Mouse (Mus musculus) adrenal gland, adult 2 months (tissue): ENCODE measurements at regions not wholly inside any gene's neighbourhood (a gene's known extent, or its start where the extent isn't known, plus 50 kb on each side); places are given as distances from the start of the nearest gene placed in this dataset.

Source experiments
- DNase-seq: peaks from one replicate; pipeline ENCODE4 v3.0.0; 2021

- DNase-seq: no peak
These were observed 159.8 kb upstream of the Eif4g2 start for GRCm38 (mm10) chr7:111242646-111243045.

DNA sequence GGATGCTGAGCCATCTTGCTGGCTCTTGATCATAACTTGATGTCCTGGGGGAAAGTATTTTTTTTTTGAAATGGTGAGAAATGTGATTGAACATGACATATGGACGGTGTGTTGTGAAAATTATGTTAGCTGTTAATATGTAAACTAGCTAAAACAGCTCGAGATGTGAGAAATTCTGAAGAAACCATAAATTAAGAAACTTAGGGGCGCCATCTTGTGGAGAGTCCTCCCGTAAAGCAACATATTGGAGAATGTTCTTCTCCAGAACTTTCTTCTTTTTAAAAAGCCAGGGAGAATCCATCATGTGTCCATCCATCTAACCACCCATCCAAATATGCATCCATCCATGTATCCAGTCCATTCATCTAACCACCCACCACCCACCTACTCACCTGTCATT, 158.7 kb upstream of the Eif4g2 start:
- DNase-seq: no peak

DNA sequence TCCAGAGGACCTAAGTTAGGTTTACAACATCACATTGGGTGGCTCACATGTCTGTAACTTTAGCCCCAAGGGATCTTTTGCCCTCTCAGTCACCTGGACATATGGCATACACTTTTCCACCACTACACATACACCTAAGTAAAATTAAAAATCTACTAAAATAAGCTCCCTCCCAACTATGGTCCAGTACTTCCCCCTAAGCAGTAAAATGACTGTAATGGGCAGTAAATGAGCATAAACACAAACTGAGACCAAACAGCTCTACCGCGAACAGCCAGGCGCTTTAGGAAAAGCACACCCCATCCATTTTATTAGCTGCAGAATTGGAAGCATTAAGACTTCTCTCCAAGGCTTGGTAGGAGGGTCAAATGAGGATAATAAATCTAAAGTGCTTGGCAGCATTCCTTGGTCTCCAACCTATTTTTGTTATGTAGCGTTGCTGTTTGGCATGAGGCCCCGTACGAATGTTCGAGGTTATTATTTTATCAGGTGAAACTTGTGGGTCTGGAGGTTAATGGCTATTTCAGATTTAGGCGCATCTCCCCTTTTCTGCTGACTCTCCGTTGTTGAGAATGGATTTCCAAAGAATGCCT, 157.5 kb upstream of the Eif4g2 start:
- peak; percentile 37 for DNase-seq

GRCm38 (mm10) chr7:111237819-111238218, 155.0 kb upstream of the Eif4g2 start:
- DNase-seq: no peak

DNA sequence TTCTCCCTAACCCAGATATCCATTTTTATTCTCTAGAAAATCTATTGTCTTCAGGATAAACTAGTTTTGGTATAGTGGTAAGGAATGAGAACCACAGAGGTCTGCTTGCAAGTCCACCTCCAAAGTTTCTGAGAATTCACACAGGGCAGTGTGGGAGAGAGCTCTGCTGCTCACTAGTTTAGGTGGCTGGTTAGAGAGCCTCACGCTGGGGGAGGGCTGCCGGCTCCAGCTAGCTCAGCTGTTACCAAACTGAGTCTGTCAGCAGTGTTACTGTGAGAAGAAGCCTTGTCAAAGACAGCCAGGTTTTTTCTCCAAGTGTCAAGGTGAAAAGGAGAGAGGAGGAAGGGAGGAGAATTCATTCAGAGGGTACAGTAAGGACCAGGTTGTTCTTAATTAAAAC, 147.8 kb upstream of the Eif4g2 start:
- DNase-seq: no peak

DNA sequence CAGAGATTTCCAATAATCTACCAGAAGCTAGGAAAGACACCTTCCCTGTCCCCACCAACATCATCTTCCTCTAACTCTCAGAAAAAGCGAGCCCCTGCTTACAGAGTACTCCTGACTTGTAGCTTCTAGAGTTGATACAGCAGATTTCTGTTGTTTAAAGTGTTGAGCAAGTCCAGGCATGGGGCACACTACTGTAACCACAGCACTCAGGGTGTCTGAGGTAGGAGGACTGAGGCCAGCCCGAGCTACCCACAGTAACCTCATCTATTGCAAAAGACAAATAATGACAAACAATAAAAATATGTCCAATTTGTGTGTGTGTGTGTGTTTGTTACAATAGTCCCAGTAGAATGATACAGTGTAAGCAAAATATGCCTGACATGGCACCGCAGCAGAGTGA, 144.3 kb upstream of the Eif4g2 start:
- no peak for DNase-seq

DNA sequence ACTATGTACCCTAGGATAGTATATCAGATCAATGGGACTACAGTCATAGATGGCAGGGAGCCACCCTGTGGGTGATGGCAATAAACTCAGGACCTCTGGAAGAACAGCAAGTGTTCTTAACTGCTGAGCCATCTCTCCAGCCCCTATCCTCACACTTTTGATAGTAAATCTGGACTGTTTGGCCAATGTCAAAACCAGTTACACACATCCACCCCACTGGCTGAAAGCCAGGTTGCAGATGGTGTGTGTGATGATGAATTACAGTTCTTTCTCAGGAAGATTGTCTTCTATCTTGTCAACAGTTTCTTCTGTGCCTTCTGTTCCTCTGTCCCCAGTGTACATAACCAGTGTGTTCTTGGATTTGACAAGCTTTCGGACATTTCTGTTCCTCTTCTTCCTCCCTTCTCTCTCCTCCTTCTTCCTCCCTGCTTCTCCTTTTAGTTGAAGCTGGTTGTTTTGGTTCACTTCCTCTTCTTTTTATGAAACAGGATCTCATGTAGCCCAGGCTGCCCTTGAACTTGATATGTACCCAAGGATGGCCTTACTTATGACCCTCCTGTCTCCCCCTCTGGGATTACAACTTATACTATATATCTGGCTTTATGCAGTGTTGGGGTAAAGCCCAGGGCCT, 143.3 kb upstream of the Eif4g2 start:
- no peak for DNase-seq

- DNase-seq: no peak
These were observed 132.8 kb upstream of the Eif4g2 start for GRCm38 (mm10) chr7:111215586-111215985.

- no peak for DNase-seq
These were observed 131.5 kb upstream of the Eif4g2 start for GRCm38 (mm10) chr7:111214226-111214906.

DNA sequence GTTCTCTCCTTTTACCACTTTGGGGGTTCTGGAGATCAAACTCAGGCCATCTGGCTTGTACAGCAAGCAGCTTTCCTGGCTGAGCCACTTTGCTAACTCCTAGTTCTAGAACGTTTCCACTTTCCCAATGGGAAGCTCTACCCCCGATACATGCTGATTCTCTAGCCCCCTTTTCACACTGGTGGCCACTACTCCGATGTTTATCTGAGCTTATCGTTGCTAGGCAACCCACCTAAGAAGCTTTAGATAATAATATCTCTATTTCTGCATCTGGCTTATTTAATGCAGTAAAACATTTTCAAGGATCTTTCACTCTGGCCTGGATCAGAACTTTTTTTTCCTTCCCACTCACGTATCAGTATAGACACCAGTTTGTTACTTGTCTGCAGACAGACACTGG, 129.4 kb upstream of the Eif4g2 start:
- no peak for DNase-seq

- no peak for DNase-seq
These were observed 128.8 kb upstream of the Eif4g2 start for GRCm38 (mm10) chr7:111211641-111212040.

DNA sequence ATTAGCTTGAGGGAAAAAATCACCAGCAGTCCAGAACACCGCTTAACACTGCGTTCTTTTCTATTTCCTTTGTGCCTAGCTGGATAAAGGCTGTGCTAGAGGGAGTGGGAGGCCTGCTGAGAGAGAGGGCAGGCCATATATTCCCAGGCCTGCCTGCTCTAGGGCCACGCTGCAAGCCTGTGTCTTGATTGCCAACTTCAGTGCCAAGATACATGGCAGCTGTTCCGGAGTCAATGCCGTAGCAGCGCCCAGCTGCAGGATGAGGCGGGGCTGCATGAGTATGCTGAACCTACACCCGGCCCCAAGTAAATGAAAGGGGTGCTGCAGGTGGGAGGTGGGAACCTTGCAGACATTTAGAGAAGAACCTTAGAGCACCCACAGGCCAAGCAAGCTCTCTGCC, 127.5 kb upstream of the Eif4g2 start:
- no peak for DNase-seq

- DNase-seq: no peak
These were observed 123.0 kb upstream of the Eif4g2 start for GRCm38 (mm10) chr7:111205876-111206275.

DNA sequence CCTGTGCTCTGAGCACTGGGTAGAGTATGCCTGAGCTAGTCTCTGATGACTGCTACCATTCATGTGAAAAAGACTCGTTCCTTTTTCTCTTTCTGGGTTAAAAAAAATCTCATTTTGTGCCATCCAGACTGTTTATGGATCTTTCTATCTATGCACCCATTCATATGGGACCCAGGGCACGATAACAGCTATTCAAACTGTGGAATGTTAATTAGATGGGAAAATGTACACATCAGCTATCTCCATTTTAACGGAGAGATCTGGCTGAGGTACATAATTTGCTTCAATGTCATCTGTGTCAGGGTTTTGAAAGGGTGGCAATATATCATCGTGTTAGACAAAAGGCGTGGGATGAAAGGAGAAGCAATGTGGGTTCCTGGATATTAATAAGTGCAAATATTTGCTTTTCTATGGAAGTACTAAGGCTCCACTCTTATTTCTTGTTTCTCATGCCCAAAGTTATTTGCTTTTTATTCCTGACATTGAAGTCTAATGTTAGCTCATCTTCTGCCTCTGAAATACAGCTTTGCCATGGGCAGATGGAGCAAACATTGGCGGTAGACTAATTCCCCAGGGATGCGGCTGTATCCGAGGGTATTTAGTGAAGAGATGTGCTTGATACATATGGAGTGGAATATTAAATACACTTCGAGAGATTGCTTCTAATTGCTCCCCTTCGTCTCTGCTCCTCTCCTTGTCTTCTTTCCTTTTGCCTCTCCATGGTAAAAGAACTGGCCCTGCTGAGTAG, 116.0 kb upstream of the Eif4g2 start:
- DNase-seq: no peak

GRCm38 (mm10) chr7:111191674-111192073, 108.8 kb upstream of the Eif4g2 start:
- DNase-seq: peak; percentile 59

- peak; percentile 16 for DNase-seq
These were observed 108.4 kb upstream of the Eif4g2 start for GRCm38 (mm10) chr7:111191216-111191615.

- DNase-seq: no peak
These were observed 106.9 kb upstream of the Eif4g2 start for GRCm38 (mm10) chr7:111189731-111190130.

- DNase-seq: no peak
These were observed 103.1 kb upstream of the Eif4g2 start for GRCm38 (mm10) chr7:111185954-111186353.

DNA sequence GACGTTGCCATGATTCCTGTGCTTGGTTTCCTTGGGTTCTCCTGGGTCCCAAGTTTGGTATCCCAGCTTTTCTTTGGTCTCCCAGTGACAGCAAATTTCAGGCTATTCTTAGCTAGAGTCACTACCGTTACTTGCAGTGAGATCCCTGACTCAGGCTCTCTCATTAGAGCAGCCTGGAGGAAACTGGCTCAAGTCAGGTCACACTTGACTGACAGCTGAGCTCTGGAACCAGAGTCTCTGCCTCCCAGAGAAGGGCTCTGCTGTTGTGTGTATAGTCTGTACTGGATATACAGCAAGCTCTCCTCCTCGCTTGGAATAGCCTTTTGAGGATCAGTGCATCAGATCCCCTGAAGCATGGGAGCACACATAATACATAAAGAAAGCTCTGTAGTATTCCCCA, 100.7 kb upstream of the Eif4g2 start:
- DNase-seq: no peak

DNA sequence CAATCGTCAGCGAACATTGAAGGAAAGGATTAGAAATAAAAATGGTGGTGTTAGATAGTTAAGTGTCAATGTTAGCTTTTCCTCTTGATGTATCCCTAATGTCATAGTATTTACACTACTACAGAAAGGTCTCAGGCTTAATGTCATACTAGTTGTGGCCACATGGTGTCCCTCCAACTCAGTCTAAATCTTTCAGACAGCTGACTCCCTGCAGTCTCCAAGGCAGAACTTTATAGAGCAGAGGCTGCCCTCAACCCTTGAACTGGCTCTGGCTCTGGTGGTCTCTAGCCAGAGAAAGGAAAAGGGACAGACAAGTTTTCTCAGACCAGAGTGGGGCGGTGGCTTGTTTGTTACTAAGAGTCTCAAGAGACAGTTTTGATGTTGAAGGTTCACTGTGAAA, 99.5 kb upstream of the Eif4g2 start:
- DNase-seq: peak; percentile 69

DNA sequence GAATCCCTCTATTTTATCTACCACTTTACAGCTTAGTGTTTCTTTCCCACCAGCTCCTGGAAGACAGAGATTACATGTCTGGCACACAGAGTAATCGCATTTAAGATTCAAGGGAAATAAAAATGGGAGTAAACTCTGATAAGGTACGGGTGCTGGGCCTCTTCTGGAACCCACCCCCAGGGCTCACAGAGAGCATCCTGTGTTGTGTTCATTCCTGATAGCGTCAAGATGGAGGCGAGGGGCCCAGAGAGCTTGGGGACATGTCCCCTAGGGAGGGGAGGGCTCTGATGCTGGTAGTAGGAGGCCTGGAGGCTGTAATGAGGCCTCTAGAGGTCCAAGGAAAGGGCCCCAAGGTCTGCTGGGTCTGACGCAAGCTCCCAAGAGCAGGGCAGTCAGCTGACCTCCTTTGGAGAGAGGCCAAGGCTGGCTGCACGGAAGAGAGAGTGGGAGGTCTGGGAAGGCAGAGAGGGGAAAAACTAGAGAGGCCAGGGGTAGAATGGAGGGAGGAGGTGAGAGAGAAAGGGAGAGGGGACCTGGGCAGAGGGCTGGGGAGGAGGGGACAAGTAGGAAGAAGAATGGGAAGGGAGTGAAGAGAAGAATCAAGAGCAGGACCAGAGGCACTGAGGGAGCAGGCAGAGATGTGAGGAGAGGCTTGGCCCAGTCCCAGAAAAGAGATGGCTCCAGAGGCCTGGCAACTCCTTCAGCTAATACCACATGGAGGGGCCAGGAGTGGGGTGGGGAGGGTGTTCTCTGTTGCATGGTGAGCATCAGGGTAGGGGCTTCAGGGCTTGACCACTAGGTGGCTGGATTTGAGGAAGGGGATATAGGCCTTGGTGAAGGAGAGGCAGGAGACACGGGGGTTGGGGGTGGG, 96.8 kb upstream of the Eif4g2 start:
- DNase-seq: peak; percentile 91
